Mouse (Mus musculus): ENCODE measurements around the gene Ulk4. TPM values are rescaled to one million over a fixed set of nuclear protein-coding genes. Genes with fewer than 3 reads are reported as not detected.

Gene Ulk4
- total RNA-seq, 2 experiments from 2014 or later = 9.2 to 9.9 TPM

GRCm38 (mm10) chr9:121043021-121043420 is 234.0 kb downstream of the Ulk4 start:
- no peak for DNase-seq (ENCODE audit: extremely low spot score in 1 of 2, low spot score in 2 of 2)
- Histone ChIP-seq H3K4me3 (no peak overlapping the region), H3K27ac (no peak overlapping the region)
- TF ChIP-seq CTCF (IDR thresholded peaks at IDR 0.05) = no peak
- intact Hi-C loops (cut with DNase I) = no loop called here

GRCm38 (mm10) chr9:121038396-121038795 is 238.6 kb downstream of the Ulk4 start:
- H3K4me3 ChIP-seq = no peak overlapping the region
- H3K27ac ChIP-seq = no peak overlapping the region
- TF ChIP-seq CTCF (IDR thresholded peaks at IDR 0.05) = no peak
- no peak for DNase-seq (ENCODE audit: extremely low spot score in 1 of 2, low spot score in 2 of 2)
- intact Hi-C loops (cut with DNase I) = no loop called here

GRCm38 (mm10) chr9:121037975-121038374 is 239.0 kb downstream of the Ulk4 start:
- no peak for DNase-seq (ENCODE audit: extremely low spot score in 1 of 2, low spot score in 2 of 2)
- Histone ChIP-seq H3K4me3 (no peak overlapping the region), H3K27ac (no peak overlapping the region)
- intact Hi-C loops (cut with DNase I) = no loop called here
- no peak for TF ChIP-seq CTCF (IDR thresholded peaks at IDR 0.05)

- no peak overlapping the region for H3K27ac ChIP-seq
- intact Hi-C loops (cut with DNase I) = no loop called here
- DNase-seq (ENCODE audit: extremely low spot score in 1 of 2, low spot score in 2 of 2) = no peak
- H3K4me3 ChIP-seq = no peak overlapping the region
- no peak for TF ChIP-seq CTCF (IDR thresholded peaks at IDR 0.05)
Observed at GRCm38 (mm10) chr9:121035296-121035695, 241.7 kb downstream of the Ulk4 start.

- DNase-seq (ENCODE audit: extremely low spot score in 1 of 2, low spot score in 2 of 2) = no peak
- TF ChIP-seq CTCF (IDR thresholded peaks at IDR 0.05) = no peak
- no peak overlapping the region for H3K27ac ChIP-seq
- H3K4me3 ChIP-seq = no peak overlapping the region
- intact Hi-C loops (cut with DNase I) = no loop called here
Observed at GRCm38 (mm10) chr9:121033596-121033995, 243.4 kb downstream of the Ulk4 start.

- intact Hi-C loops (cut with DNase I) = no loop called here
- no peak for DNase-seq (ENCODE audit: extremely low spot score in 1 of 2, low spot score in 2 of 2)
- no peak overlapping the region for H3K27ac ChIP-seq
- H3K4me3 ChIP-seq = no peak overlapping the region
- TF ChIP-seq CTCF (IDR thresholded peaks at IDR 0.05) = no peak
Observed at GRCm38 (mm10) chr9:121032322-121032964, 244.6 kb downstream of the Ulk4 start.

GRCm38 (mm10) chr9:121030949-121031348 is 246.0 kb downstream of the Ulk4 start:
- H3K27ac ChIP-seq = no peak overlapping the region
- no peak overlapping the region for H3K4me3 ChIP-seq
- TF ChIP-seq CTCF (IDR thresholded peaks at IDR 0.05) = no peak
- intact Hi-C loops (cut with DNase I) = no loop called here
- no peak for DNase-seq (ENCODE audit: extremely low spot score in 1 of 2, low spot score in 2 of 2)

- no peak overlapping the region for H3K27ac ChIP-seq
- intact Hi-C loops (cut with DNase I) = no loop called here
- H3K4me3 ChIP-seq = no peak overlapping the region
- no peak for TF ChIP-seq CTCF (IDR thresholded peaks at IDR 0.05)
- DNase-seq (ENCODE audit: extremely low spot score in 1 of 2, low spot score in 2 of 2) = no peak
Observed at GRCm38 (mm10) chr9:121029786-121030185, 247.2 kb downstream of the Ulk4 start.

- no peak for DNase-seq (ENCODE audit: extremely low spot score in 1 of 2, low spot score in 2 of 2)
- Histone ChIP-seq H3K27ac (no peak overlapping the region), H3K4me3 (no peak overlapping the region)
- TF ChIP-seq CTCF (IDR thresholded peaks at IDR 0.05) = no peak
- intact Hi-C loops (cut with DNase I) = no loop called here
Observed at GRCm38 (mm10) chr9:121023526-121024264, 253.3 kb downstream of the Ulk4 start.

GRCm38 (mm10) chr9:121020360-121020759 is 256.6 kb downstream of the Ulk4 start:
- TF ChIP-seq CTCF (IDR thresholded peaks at IDR 0.05) = no peak
- DNase-seq (ENCODE audit: extremely low spot score in 1 of 2, low spot score in 2 of 2) = no peak
- intact Hi-C loops (cut with DNase I) = no loop called here
- H3K27ac ChIP-seq = no peak overlapping the region
- no peak overlapping the region for H3K4me3 ChIP-seq

- no peak for DNase-seq (ENCODE audit: extremely low spot score in 1 of 2, low spot score in 2 of 2)
- Histone ChIP-seq H3K4me3 (no peak overlapping the region), H3K27ac (no peak overlapping the region)
- no peak for TF ChIP-seq CTCF (IDR thresholded peaks at IDR 0.05)
- intact Hi-C loops (cut with DNase I) = no loop called here
Observed at GRCm38 (mm10) chr9:121019932-121020331, 257.1 kb downstream of the Ulk4 start.

GRCm38 (mm10) chr9:121018524-121019315 is 258.3 kb downstream of the Ulk4 start:
- no peak for DNase-seq (ENCODE audit: extremely low spot score in 1 of 2, low spot score in 2 of 2)
- H3K4me3 ChIP-seq = no peak overlapping the region
- no peak for TF ChIP-seq CTCF (IDR thresholded peaks at IDR 0.05)
- no peak overlapping the region for H3K27ac ChIP-seq
- intact Hi-C loops (cut with DNase I) = no loop called here
